Mouse (Mus musculus) intestine, embryonic 16.5 days (tissue): ENCODE results near the gene Btf3l4. TPM values are rescaled to one million over a fixed set of nuclear protein-coding genes. Genes with fewer than 3 reads are reported as not detected.

ENCODE experiments used
- ATAC-seq: fragments of 200-750 bp; cut with Nextera tagmentation; 2 replicates; pipeline ENCODE4 v1.8.0; 2017; ENCODE audit warnings: moderate TSS enrichment, moderate library complexity
- H3K27ac ChIP-seq: fragments of 300-500 bp; sonication (generic); 2 replicates; pipeline ENCODE4 v1.5.1; 2014; ENCODE audit warnings: mild to moderate bottlenecking, low read length
- H3K27me3 ChIP-seq: fragments of 300-500 bp; sonication (generic); replicated peaks from 2 replicates; pipeline ENCODE4 v1.6.1; 2014; ENCODE audit warnings: low read length, control low read depth, mixed read lengths; ENCODE audit not compliant: control insufficient read depth, insufficient read depth
- H3K36me3 ChIP-seq: fragments of 300-500 bp; sonication (generic); 2 replicates; pipeline ENCODE4 v1.6.1; 2014; ENCODE audit warnings: low read length, control low read depth; ENCODE audit not compliant: control insufficient read depth, insufficient read depth
- H3K4me1 ChIP-seq: fragments of 300-500 bp; sonication (generic); 2 replicates; pipeline ENCODE4 v1.6.1; 2014; ENCODE audit warnings: low read length, control low read depth, mixed read lengths; ENCODE audit not compliant: control insufficient read depth, insufficient read depth
- H3K4me2 ChIP-seq: fragments of 300-500 bp; sonication (generic); 2 replicates; pipeline ENCODE4 v1.6.1; 2014; ENCODE audit warnings: low read depth, low read length, control low read depth
- H3K4me3 ChIP-seq: fragments of 300-500 bp; sonication (generic); 2 replicates; pipeline ENCODE4 v1.5.1; 2014; ENCODE audit warnings: mild to moderate bottlenecking, low read length
- H3K9ac ChIP-seq: fragments of 300-500 bp; sonication (generic); 2 replicates; pipeline ENCODE4 v1.6.1; 2014; ENCODE audit warnings: low read depth, low read length
- H3K9me3 ChIP-seq: fragments of 300-500 bp; sonication (generic); 2 replicates; pipeline ENCODE4 v1.6.1; 2016; ENCODE audit warnings: low read length, control low read depth; ENCODE audit not compliant: control insufficient read depth
- WGBS: fragments of 180-500 bp; shearing (Covaris S2); extraction: QIAGEN DNeasy Blood & Tissue Kit; methylation state at CpG from one replicate; pipeline ENCODE4 v1.1.7; 2014; 5-methylcytosine and 5-hydroxymethylcytosine counted together
- polyA plus RNA-seq: library from polyadenylated mRNA; unstranded; fragments of >200 nt; fragmentation: Nextera tagmentation; extraction: Ambion mirVana; gene quantifications from 2 replicates; pipeline ENCODE4 v1.2.1, GENCODE M21; 2015

Btf3l4 gene
- polyA plus RNA-seq, 1 experiment from 2014 or later: 113 TPM

DNA sequence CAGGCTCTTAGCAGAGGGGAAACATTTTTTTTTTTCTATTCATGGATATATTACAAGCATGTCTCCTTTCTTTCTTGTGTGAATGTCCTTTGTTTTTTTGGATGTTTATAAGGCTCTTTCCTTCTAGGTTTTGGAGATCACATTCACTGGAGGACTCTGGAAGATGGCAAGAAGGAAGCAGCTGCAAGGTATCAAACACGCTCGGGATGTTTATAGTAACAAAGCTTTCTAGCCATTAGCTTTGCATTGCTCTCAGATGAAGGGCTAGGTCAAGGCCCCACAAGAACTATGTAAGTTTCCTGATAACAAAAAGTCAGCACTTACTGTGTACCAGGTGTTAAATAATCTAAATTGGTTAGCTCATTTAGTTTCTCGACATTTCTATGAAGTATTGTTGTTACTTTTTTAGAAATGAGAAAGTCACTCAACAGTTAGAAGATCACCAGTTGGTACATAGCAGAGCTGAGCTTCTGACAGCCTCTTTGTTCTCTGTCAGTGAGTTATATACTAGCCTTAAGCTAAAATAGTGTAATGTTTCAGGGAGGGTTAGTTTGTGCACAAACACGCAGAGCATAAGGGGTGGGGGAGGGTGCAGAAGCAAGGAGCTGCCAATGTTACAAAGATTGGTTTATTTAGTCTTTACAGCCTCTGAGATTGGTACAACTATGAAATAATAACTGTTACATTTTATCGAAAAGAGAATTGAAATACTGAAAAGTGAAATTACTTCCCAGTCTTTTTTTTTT lies 12.6 kb upstream of the Btf3l4 start:
- H3K36me3 ChIP-seq: no peaks in the 10 kb centered on the region
- H3K4me2 ChIP-seq: no peak overlapping the region
- H3K4me1 ChIP-seq: peaks cover 9% of the 10 kb centered on the region
- H3K9ac ChIP-seq: no peak overlapping the region
- no peak for ATAC-seq
- 54% methylated on average over 5 of the region's 5 CpGs for WGBS
- 0 out of 2 replicates have a peak overlapping the region, but pooled peaks have one; percentile 2 for H3K27ac ChIP-seq
- H3K9me3 ChIP-seq: no peaks in the 10 kb centered on the region
- H3K4me3 ChIP-seq: no peak overlapping the region
- no peaks in the 10 kb centered on the region for H3K27me3 ChIP-seq

DNA sequence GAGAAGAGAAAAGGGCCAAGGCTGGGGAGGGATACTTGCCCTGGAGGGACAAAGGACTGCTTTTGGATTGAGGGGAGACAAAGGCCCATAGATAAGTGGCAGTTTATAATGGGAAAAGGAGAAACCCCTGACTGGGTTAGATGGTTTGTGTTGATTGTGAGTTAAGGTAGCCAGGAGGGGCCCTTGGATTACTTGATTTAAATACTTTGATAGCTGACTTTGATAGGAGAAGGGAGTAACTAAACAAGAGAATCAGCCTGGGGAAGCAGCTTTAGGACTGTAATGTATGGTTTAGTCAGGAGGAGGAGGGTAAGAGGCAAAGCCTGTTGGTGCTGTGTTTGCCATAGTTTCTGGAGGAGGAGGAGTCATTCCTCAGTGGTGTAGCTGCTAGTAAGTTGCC lies 9.9 kb upstream of the Btf3l4 start:
- Histone ChIP-seq H3K4me2 (no peak overlapping the region), H3K27ac (no peak overlapping the region), H3K36me3 (no peaks in the 10 kb centered on the region), H3K4me1 (0 out of 2 replicates have a peak, but pooled peaks cover under 1% of the 10 kb centered on the region), H3K9ac (no peak overlapping the region), H3K27me3 (no peaks in the 10 kb centered on the region), H3K4me3 (no peak overlapping the region), H3K9me3 (no peaks in the 10 kb centered on the region)
- no peak for ATAC-seq

GRCm38 (mm10) chr4:108841920-108842578 lies 8.6 kb upstream of the Btf3l4 start:
- Histone ChIP-seq H3K4me1 (0 out of 2 replicates have a peak, but pooled peaks cover 6% of the 10 kb centered on the region), H3K4me3 (no peak overlapping the region), H3K27ac (no peak overlapping the region), H3K4me2 (no peak overlapping the region), H3K27me3 (no peaks in the 10 kb centered on the region), H3K36me3 (no peaks in the 10 kb centered on the region), H3K9me3 (no peaks in the 10 kb centered on the region), H3K9ac (no peak overlapping the region)
- 62% methylated on average over 7 of the region's 7 CpGs for WGBS
- ATAC-seq: no peak; the same call in 1 of the 2 replicates

DNA sequence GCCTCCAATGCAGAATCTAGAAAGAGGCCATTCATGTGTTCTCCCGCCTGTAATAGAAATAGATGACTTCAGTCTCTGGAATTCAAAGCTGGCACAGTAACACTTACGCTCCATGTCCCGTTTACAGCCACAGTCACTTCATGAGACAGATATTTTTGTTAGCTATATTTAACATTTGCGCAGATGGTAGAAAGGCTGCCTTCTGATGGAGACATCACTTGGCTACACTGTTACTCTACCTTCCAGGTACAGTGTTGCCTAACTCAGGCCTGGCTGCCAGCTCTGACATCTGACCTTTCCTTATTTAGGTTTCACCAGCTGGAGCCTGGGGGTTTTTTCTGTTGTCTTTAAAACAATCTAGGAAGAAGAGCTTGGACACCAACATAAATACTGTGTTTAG lies 4.6 kb upstream of the Btf3l4 start:
- no peaks in the 10 kb centered on the region for H3K9me3 ChIP-seq
- no peaks in the 10 kb centered on the region for H3K27me3 ChIP-seq
- no peaks in the 10 kb centered on the region for H3K36me3 ChIP-seq
- H3K9ac ChIP-seq: peak overlapping the region; percentile 1; the same call in 1 of the 2 replicates
- no peak for ATAC-seq
- 70% methylated on average over 4 of the region's 4 CpGs for WGBS
- H3K4me2 ChIP-seq: no peak overlapping the region
- H3K4me1 ChIP-seq: peaks cover 15% of the 10 kb centered on the region
- H3K27ac ChIP-seq: no peak overlapping the region
- H3K4me3 ChIP-seq: no peak overlapping the region

- peak overlapping the region; percentile 97 for H3K9ac ChIP-seq
- no peaks in the 10 kb centered on the region for H3K27me3 ChIP-seq
- H3K4me2 ChIP-seq: peak overlapping the region; percentile 84
- H3K9me3 ChIP-seq: no peaks in the 10 kb centered on the region
- H3K27ac ChIP-seq: peak overlapping the region; percentile 99
- WGBS: 48% methylated on average over 3 of the region's 3 CpGs
- no peak for ATAC-seq
- no peaks in the 10 kb centered on the region for H3K36me3 ChIP-seq
- peak overlapping the region; percentile 91 for H3K4me3 ChIP-seq
- H3K4me1 ChIP-seq: peaks cover 25% of the 10 kb centered on the region
Observed at GRCm38 (mm10) chr4:108835496-108835895, 2.1 kb upstream of the Btf3l4 start.

DNA sequence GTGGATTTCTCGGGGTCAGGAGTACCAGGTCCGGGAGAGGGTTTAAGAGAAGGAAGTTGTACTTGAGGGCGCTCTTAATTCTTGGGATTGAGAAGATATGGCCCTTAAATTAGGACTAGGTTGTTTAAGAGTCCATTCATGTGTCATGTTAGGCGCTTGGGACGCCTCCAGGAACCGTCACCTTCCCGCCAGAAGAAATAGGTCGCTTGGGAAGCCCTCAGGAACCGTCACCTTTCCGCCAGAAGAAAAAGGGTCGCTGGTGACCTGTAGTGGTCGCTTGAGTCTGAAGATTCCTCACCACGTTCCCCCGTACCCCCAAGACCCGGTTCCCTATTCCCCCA lies 1.5 kb upstream of the Btf3l4 start:
- no peak for ATAC-seq
- Histone ChIP-seq H3K4me1 (peaks cover 25% of the 10 kb centered on the region), H3K27ac (peak overlapping the region; percentile 99), H3K36me3 (no peaks in the 10 kb centered on the region), H3K4me2 (peak overlapping the region; percentile 84), H3K4me3 (peak overlapping the region; percentile 91), H3K9me3 (no peaks in the 10 kb centered on the region), H3K27me3 (no peaks in the 10 kb centered on the region), H3K9ac (peak overlapping the region; percentile 97)
- WGBS: under 1% methylated on average over 15 of the region's 15 CpGs

GRCm38 (mm10) chr4:108834115-108834970 lies 929 bp upstream of the Btf3l4 start, which contains the start of gene Txndc12:
Txndc12 (plus strand) TSS chr4:108834601.
- peaks cover 25% of the 10 kb centered on the region for H3K4me1 ChIP-seq
- H3K4me3 ChIP-seq: peak within 1 kb of the TSS; percentile 91
- under 1% methylated on average over 34 of the region's 34 CpGs for WGBS
- peak within 1 kb of the TSS; percentile 97 for H3K9ac ChIP-seq
- ATAC-seq: peak; percentile 81
- H3K36me3 ChIP-seq: no peaks in the 10 kb centered on the region
- peak within 1 kb of the TSS; percentile 99 for H3K27ac ChIP-seq
- no peaks in the 10 kb centered on the region for H3K9me3 ChIP-seq
- no peaks in the 10 kb centered on the region for H3K27me3 ChIP-seq
- H3K4me2 ChIP-seq: peak within 1 kb of the TSS; percentile 84

DNA sequence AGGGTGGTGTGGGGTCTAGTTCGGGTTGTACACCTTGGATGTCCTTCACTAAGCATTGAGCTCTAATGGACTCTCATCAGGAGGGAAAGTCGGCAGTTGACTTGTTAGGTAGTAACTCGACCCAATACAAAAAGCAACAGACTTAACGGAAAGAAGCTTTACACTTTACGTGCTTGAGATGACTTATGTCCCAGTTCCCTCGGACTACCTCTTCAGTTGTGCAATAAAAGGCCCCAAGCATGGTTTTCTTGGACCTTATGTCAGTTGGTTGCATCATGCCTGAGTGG lies 357 bp upstream of the Btf3l4 start:
- Histone ChIP-seq H3K9ac (peak overlapping the region; percentile 97), H3K36me3 (peaks cover 3% of the 10 kb centered on the region; the same call in 1 of the 2 replicates), H3K4me2 (peak overlapping the region; percentile 68), H3K4me1 (peaks cover 25% of the 10 kb centered on the region), H3K4me3 (peak overlapping the region; percentile 91), H3K9me3 (no peaks in the 10 kb centered on the region), H3K27ac (peak overlapping the region; percentile 99), H3K27me3 (no peaks in the 10 kb centered on the region)
- WGBS: under 1% methylated on average over 6 of the region's 6 CpGs
- ATAC-seq: no peak

DNA sequence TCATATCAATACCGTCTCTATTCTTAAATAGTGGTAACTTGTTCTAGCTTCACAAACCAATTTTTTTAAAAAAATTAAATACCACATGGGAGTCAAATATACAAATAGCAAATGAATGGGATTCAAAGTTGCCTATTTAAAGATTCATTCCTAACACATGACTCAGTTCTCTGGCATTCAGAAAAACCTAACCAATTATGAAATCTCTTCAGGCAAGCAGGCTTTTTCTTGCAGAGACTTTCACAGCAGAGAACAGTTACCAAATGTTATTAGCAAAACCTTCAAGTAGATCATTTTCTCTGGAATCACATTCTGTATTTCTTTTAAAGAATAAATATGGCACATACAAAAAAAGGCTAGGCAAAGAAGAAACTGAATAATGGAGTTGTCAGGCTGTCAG lies 2.7 kb downstream of the Btf3l4 start:
- Histone ChIP-seq H3K9me3 (no peaks in the 10 kb centered on the region), H3K4me2 (no peak overlapping the region), H3K27me3 (no peaks in the 10 kb centered on the region), H3K9ac (no peak overlapping the region), H3K36me3 (peaks cover 8% of the 10 kb centered on the region; the same call in 1 of the 2 replicates), H3K4me1 (peaks cover 14% of the 10 kb centered on the region), H3K27ac (no peak overlapping the region), H3K4me3 (no peak overlapping the region)
- no peak for ATAC-seq
- 83% methylated on average over 1 of the region's 1 CpGs for WGBS
